Mouse (Mus musculus) kidney, postnatal 0 days (tissue): Measurements from ENCODE around the gene Gsc2. TPM values are rescaled to one million over a fixed set of nuclear protein-coding genes. Genes with fewer than 3 reads are reported as not detected.

Experiments used
- ATAC-seq: fragments of 200-750 bp; cut with Nextera tagmentation; replicated peaks from 2 replicates; pipeline ENCODE4 v1.8.0; 2017; ENCODE audit warnings: low read depth, moderate number of reproducible peaks, moderate TSS enrichment, moderate library complexity; ENCODE audit not compliant: low FRiP score
- DNase-seq: peaks from one replicate; pipeline ENCODE4 v3.0.0-alpha.2; 2016; ENCODE audit warnings: low spot score
- H3K27ac ChIP-seq: fragments of 300-500 bp; sonication (generic); 2 replicates; pipeline ENCODE4 v1.5.1; 2014; ENCODE audit warnings: mild to moderate bottlenecking
- H3K27me3 ChIP-seq: fragments of 300-500 bp; sonication (generic); 2 replicates; pipeline ENCODE4 v1.6.1; 2014; ENCODE audit warnings: low read length, mixed read lengths; ENCODE audit not compliant: insufficient read depth
- H3K36me3 ChIP-seq: fragments of 300-500 bp; sonication (generic); 2 replicates; pipeline ENCODE4 v1.6.1; 2014; ENCODE audit warnings: low read length, mixed read lengths; ENCODE audit not compliant: insufficient read depth
- H3K4me1 ChIP-seq: fragments of 300-500 bp; sonication (generic); replicated peaks from 2 replicates; pipeline ENCODE4 v1.6.1; 2014; ENCODE audit warnings: antibody characterized with exemption, low read length, mixed read lengths; ENCODE audit not compliant: insufficient read depth
- H3K4me2 ChIP-seq: fragments of 300-500 bp; sonication (generic); 2 replicates; pipeline ENCODE4 v1.6.1; 2014; ENCODE audit warnings: mild to moderate bottlenecking, low read length, moderate library complexity, mixed read lengths
- H3K4me3 ChIP-seq: fragments of 300-500 bp; sonication (generic); replicated peaks from 2 replicates; pipeline ENCODE4 v1.5.1; 2014; ENCODE audit warnings: low read depth, low read length
- H3K9ac ChIP-seq: fragments of 300-500 bp; sonication (generic); 2 replicates; pipeline ENCODE4 v1.6.1; 2014; ENCODE audit warnings: low read depth, low read length
- H3K9me3 ChIP-seq: fragments of 300-500 bp; sonication (generic); replicated peaks from 2 replicates; pipeline ENCODE4 v1.6.1; 2016; ENCODE audit warnings: low read length, inconsistent platforms, mixed read lengths
- CTCF ChIP-seq: IDR thresholded peaks from 2 replicates; pipeline ENCODE4 v1.5.1; 2016; ENCODE audit warnings: antibody characterized with exemption, low read depth, mild to moderate bottlenecking, moderate library complexity
- WGBS: fragments of 180-500 bp; shearing (Covaris S2); extraction: QIAGEN DNeasy Blood & Tissue Kit; methylation state at CpG from one replicate; pipeline ENCODE4 v1.1.7; 2014; 5-methylcytosine and 5-hydroxymethylcytosine counted together
- polyA plus RNA-seq: library from polyadenylated mRNA; unstranded; fragments of >200 nt; fragmentation: Nextera tagmentation; extraction: Ambion mirVana; gene quantifications from 2 replicates; pipeline ENCODE4 v1.2.1, GENCODE M21; 2015

The Gsc2 gene
- polyA plus RNA-seq, 1 experiment from 2014 or later = 0.09 TPM

DNA sequence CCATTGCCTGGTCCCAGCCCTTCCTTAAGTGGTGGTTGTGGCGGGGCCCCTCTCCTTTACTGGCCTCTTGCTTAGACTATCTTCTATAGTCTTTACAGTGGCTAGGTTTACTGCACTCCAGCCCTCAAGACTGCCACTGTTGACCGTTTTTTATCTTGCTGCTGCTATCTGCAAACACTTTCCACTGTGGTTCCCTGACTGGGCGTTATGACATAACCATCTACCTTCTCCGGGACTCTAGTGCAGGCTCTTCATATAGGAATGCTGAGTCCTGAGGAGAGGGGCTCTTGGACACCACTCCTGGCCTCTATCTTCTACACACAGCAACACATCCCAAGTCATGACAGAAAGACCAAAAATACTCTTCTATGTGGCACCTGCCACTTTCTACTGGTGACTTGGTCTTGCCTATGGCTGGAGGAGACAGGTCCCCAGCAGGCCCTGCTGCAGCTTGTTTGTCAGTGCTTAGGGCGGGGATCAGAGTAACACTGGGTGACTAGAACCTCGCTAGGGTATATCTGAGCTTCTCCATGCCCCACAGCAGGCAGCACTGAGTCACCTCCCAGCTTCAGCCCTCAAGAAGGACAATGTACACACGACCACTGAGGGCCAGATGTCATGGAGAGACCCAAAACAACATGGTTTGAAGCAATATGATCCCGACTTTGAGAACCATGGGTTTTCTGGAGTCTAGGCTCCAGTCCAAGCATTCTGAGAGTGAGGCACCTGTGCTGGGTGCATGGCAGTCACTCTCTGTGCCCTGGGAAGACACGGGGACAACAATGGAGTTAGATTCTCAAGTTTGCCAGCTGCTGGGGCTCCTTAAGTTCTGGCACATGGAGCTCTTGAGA lies 19.0 kb upstream of the Gsc2 start:
- Histone ChIP-seq H3K36me3 (no peaks in the 10 kb centered on the region), H3K9ac (no peak overlapping the region), H3K27me3 (no peaks in the 10 kb centered on the region), H3K9me3 (no peaks in the 10 kb centered on the region), H3K27ac (no peak overlapping the region), H3K4me3 (no peak overlapping the region), H3K4me1 (no peaks in the 10 kb centered on the region), H3K4me2 (no peak overlapping the region)
- no peak for TF ChIP-seq CTCF
- WGBS = 73% methylated on average over 9 of the region's 9 CpGs
- ATAC-seq (no peak), DNase-seq (no peak)

DNA sequence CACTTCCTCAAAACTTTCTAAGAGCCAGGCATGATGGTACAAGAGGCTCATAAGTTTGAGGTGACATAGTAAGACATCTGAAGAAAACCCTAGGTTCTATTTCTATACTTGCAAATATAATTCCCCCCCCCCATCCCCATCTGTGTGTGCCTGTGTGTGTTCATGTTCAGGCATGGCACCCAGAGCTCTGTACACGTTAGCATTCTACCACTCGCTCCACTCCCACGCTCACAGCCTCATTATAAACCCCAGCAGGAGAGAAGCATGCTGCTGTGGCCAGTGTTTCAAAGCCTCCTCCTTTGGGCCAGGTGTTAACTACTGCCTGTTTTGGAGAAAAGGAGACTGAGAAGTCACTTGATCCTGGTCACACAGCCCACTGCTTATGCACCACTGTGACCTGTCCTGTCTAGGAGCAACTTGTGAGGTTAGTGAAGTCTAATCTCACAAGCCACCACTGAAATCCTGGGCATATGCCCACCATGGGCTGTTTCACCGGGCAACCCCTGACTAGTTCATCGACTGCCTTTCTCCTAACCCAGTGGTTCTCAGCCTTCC lies 17.1 kb upstream of the Gsc2 start:
- Histone ChIP-seq H3K27ac (no peak overlapping the region), H3K9ac (no peak overlapping the region), H3K27me3 (no peaks in the 10 kb centered on the region), H3K4me1 (no peaks in the 10 kb centered on the region), H3K36me3 (no peaks in the 10 kb centered on the region), H3K9me3 (no peaks in the 10 kb centered on the region), H3K4me3 (no peak overlapping the region), H3K4me2 (no peak overlapping the region)
- no peak for TF ChIP-seq CTCF
- ATAC-seq = no peak
- 57% methylated on average over 5 of the region's 5 CpGs for WGBS
- no peak for DNase-seq

DNA sequence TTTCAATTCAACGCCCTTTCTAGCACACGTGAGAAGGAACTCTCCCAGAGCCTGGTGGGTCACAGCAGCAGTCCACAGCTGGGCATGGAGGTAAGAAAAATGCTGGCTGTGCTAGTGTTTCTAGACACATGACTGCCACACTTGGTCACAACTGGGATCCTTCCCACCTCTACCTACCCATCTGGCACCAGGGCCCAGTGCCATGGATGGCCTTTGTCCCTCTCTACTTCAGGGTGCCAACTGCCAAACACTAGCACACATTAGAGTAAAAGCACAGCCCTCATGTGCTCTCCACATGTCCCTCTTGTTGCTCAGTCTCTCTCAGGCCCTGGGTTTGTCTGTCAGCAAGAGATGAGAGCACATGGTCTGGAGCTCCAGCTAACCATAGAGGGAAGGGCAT lies 14.8 kb upstream of the Gsc2 start:
- no peak overlapping the region for H3K9ac ChIP-seq
- 64% methylated on average over 2 of the region's 2 CpGs for WGBS
- no peak for TF ChIP-seq CTCF
- no peaks in the 10 kb centered on the region for H3K4me1 ChIP-seq
- H3K36me3 ChIP-seq = 0 out of 2 replicates have a peak, but pooled peaks cover 6% of the 10 kb centered on the region
- H3K27ac ChIP-seq = no peak overlapping the region
- ATAC-seq = no peak
- no peak overlapping the region for H3K4me2 ChIP-seq
- no peaks in the 10 kb centered on the region for H3K27me3 ChIP-seq
- no peak for DNase-seq
- no peak overlapping the region for H3K4me3 ChIP-seq
- H3K9me3 ChIP-seq = no peaks in the 10 kb centered on the region

DNA sequence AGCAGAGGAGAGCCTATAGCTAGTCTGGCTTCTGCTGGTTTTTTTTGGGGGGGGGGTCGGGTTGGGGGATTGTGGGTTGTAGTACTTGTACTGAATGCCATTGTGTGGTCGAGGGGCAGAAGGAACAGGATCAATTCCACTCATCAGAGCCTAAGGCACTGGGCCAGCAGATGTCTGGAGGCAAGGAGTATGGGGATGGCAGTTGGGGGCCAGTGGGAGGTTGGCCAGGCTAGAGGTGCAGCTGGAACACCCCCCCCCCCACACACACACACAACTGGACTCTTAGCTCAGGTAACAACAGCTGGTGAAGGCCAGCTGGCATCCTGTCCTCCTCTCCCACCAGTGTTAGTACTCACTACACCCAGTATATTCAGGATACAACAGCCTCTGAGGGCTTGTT lies 14.4 kb upstream of the Gsc2 start:
- H3K4me1 ChIP-seq = no peaks in the 10 kb centered on the region
- TF ChIP-seq CTCF = no peak
- no peak overlapping the region for H3K4me3 ChIP-seq
- H3K9ac ChIP-seq = no peak overlapping the region
- H3K27me3 ChIP-seq = no peaks in the 10 kb centered on the region
- no peak for ATAC-seq
- WGBS = 40% methylated on average over 2 of the region's 2 CpGs
- peak overlapping the region; percentile 94; the same call in 1 of the 2 replicates for H3K27ac ChIP-seq
- no peak for DNase-seq
- 0 out of 2 replicates have a peak, but pooled peaks cover 6% of the 10 kb centered on the region for H3K36me3 ChIP-seq
- H3K9me3 ChIP-seq = no peaks in the 10 kb centered on the region
- no peak overlapping the region for H3K4me2 ChIP-seq

DNA sequence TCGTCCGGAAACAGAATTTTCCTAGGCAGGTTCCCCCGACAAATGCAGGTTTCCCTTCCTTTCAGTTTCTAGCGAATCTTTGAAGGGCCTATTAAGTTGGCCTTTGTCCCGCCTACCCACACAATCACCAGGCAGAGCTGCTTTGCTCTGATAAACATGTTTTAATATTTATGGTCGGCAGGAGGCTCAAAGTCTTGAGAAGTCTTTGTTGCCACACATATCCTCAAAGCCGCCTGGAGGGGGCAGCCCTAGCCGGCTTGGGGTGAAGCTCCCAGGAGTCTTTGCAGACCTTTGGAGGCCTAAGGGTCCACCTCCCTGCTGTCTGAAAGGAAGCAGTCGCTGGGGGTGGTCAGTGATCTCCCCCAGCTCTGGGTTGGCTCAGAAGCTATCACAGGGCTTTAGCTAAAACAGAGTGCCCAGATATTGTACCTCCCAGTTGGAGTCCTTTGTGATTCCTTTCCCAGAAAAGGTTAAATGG lies 13.8 kb upstream of the Gsc2 start:
- Histone ChIP-seq H3K9ac (peak overlapping the region; percentile 85), H3K27me3 (no peaks in the 10 kb centered on the region), H3K4me3 (peak overlapping the region; percentile 78), H3K4me2 (peak overlapping the region; percentile 98), H3K4me1 (no peaks in the 10 kb centered on the region), H3K9me3 (no peaks in the 10 kb centered on the region), H3K27ac (peak overlapping the region; percentile 94), H3K36me3 (0 out of 2 replicates have a peak, but pooled peaks cover 6% of the 10 kb centered on the region)
- peak; percentile 95 for DNase-seq
- ATAC-seq = peak; percentile 84
- TF ChIP-seq CTCF = peak; percentile 79
- 0% methylated on average over 9 of the region's 9 CpGs for WGBS

DNA sequence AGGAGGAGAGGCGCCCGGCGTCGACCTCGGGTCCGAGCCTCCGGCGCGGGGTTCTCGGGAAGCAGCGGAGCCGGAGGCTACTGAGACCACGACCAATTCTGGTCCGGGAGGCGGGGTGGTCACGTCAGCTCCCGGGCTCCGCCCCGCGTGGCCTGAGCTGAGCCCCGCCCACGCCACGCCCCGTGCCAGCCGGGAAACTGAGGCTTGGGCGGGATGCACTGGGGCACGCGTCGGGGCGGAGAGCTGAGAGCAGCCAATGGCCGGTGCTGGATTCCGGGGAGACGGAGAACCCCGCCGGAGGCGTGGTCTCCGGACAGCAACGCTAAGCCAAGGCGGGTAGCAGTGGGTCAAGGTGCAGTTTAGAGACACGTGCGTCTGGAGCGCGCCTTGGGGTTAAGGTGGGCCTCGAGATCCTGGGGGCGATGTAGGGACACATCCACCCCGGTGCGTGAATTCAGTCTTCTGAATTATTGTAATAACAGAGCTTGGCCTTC lies 13.3 kb upstream of the Gsc2 start, which contains the start of gene Slc25a1:
Slc25a1 (minus strand) TSS at position 133 of the 494 bp plus-strand sequence.
- WGBS = under 1% methylated on average over 47 of the region's 47 CpGs
- Histone ChIP-seq H3K9me3 (no peaks in the 10 kb centered on the region), H3K4me3 (peak within 1 kb of the TSS; percentile 78), H3K4me2 (peak within 1 kb of the TSS; percentile 98), H3K27me3 (no peaks in the 10 kb centered on the region), H3K36me3 (0 out of 2 replicates have a peak, but pooled peaks cover 6% of the 10 kb centered on the region), H3K9ac (peak within 1 kb of the TSS; percentile 85), H3K4me1 (no peaks in the 10 kb centered on the region), H3K27ac (peak within 1 kb of the TSS; percentile 94)
- DNase-seq = peak; percentile 65
- no peak for TF ChIP-seq CTCF
- peak; percentile 69 for ATAC-seq
